Mouse (Mus musculus): ENCODE results near the gene Gpr22. TPM values are rescaled to one million over a fixed set of nuclear protein-coding genes. Genes with fewer than 3 reads are reported as not detected.

The Gpr22 gene
- polyA plus RNA-seq, 1 experiment from 2014 or later, result 1.00 TPM

DNA sequence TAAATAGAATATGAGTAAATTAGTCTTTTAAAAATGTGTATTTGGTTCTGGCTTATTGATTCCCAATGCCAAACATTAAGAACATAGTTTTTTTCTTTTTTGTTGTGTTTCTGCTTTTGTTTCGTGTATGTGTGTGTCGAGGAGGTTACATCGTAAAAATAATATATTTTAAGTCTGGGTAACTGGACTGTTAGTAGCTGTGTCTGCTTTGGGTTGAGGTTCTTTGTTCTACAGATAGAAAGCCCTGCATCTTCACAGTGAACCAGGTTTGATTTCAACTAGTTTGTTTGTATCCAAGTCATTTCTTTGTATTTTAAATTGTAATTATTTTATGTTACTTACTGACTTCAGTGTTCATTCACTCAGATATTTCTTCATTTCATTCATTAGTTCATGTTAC, 323 bp upstream of the Gpr22 start:
- Histone ChIP-seq H3K4me2 (0 out of 2 replicates have a peak overlapping the region, but pooled peaks have one; percentile 42), H3K9me3 (no peaks in the 10 kb centered on the region), H3K4me3 (no peak overlapping the region), H3K27ac (no peak overlapping the region), H3K36me3 (no peaks in the 10 kb centered on the region), H3K9ac (no peak overlapping the region), H3K27me3 (no peaks in the 10 kb centered on the region), H3K4me1 (peaks cover 9% of the 10 kb centered on the region)
- ATAC-seq (ENCODE audit: insufficient number of reproducible peaks, insufficient read depth, low FRiP score, low TSS enrichment, low read depth), result no peak
- 82% methylated on average over 3 of the region's 3 CpGs for WGBS

GRCm38 (mm10) chr12:31712727-31713126, 1.0 kb downstream of the Gpr22 start:
- no peak for ATAC-seq (ENCODE audit: insufficient number of reproducible peaks, insufficient read depth, low FRiP score, low TSS enrichment, low read depth)
- Histone ChIP-seq H3K9ac (no peak overlapping the region), H3K36me3 (no peaks in the 10 kb centered on the region), H3K9me3 (no peaks in the 10 kb centered on the region), H3K4me1 (peaks cover 9% of the 10 kb centered on the region), H3K27me3 (no peaks in the 10 kb centered on the region), H3K4me2 (no peak overlapping the region), H3K27ac (no peak overlapping the region), H3K4me3 (no peak overlapping the region)
- 77% methylated on average over 4 of the region's 4 CpGs for WGBS

- whole genome bisulfite sequencing, result 27% methylated on average over 5 of the region's 5 CpGs
- Histone ChIP-seq H3K4me3 (no peak overlapping the region), H3K9ac (no peak overlapping the region), H3K4me2 (peak overlapping the region; percentile 11; the same call in 1 of the 2 replicates), H3K27me3 (no peaks in the 10 kb centered on the region), H3K27ac (no peak overlapping the region), H3K9me3 (no peaks in the 10 kb centered on the region), H3K36me3 (no peaks in the 10 kb centered on the region), H3K4me1 (peaks cover 9% of the 10 kb centered on the region)
- no peak for ATAC-seq (ENCODE audit: insufficient number of reproducible peaks, insufficient read depth, low FRiP score, low TSS enrichment, low read depth)
Observed at GRCm38 (mm10) chr12:31712233-31712632, 1.5 kb downstream of the Gpr22 start.

DNA sequence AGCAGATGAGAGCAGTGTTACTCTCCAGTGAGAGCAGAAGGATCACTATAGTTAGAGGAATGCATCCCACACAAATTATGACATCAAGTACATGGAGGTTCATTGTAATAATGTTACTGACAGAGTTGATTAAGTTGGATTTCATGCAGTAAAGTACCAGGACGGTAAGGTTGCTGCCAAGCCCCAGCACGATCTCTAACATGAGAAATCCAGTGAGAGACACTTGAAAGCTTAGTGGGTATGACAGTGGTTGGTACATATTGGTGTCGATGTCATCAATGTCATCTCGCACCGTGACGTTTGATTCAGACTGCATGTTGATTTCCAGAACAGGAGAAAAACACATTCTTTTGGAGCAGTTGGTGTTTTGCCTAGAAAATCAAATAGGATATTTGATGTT, 4.1 kb downstream of the Gpr22 start:
- H3K27me3 ChIP-seq, result no peaks in the 10 kb centered on the region
- H3K9ac ChIP-seq, result no peak overlapping the region
- no peaks in the 10 kb centered on the region for H3K36me3 ChIP-seq
- 68% methylated on average over 6 of the region's 6 CpGs for WGBS
- no peak overlapping the region for H3K4me3 ChIP-seq
- no peaks in the 10 kb centered on the region for H3K9me3 ChIP-seq
- ATAC-seq (ENCODE audit: insufficient number of reproducible peaks, insufficient read depth, low FRiP score, low TSS enrichment, low read depth), result no peak
- H3K27ac ChIP-seq, result no peak overlapping the region
- H3K4me1 ChIP-seq, result peaks cover 14% of the 10 kb centered on the region
- no peak overlapping the region for H3K4me2 ChIP-seq

- H3K27ac ChIP-seq, result no peak overlapping the region
- peaks cover 9% of the 10 kb centered on the region; the same call in 1 of the 2 replicates for H3K4me1 ChIP-seq
- H3K4me3 ChIP-seq, result no peak overlapping the region
- H3K27me3 ChIP-seq, result no peaks in the 10 kb centered on the region
- no peak overlapping the region for H3K4me2 ChIP-seq
- no peak for ATAC-seq (ENCODE audit: insufficient number of reproducible peaks, insufficient read depth, low FRiP score, low TSS enrichment, low read depth)
- H3K9ac ChIP-seq, result no peak overlapping the region
- 25% methylated on average over 1 of the region's 1 CpGs for WGBS
- H3K9me3 ChIP-seq, result no peaks in the 10 kb centered on the region
- H3K36me3 ChIP-seq, result no peaks in the 10 kb centered on the region
Observed at GRCm38 (mm10) chr12:31707531-31707930, 6.2 kb downstream of the Gpr22 start.

GRCm38 (mm10) chr12:31706168-31706567, 7.6 kb downstream of the Gpr22 start:
- no peak overlapping the region for H3K4me2 ChIP-seq
- no peaks in the 10 kb centered on the region for H3K36me3 ChIP-seq
- no peak overlapping the region for H3K27ac ChIP-seq
- H3K4me1 ChIP-seq, result 0 out of 2 replicates have a peak, but pooled peaks cover 5% of the 10 kb centered on the region
- no peak for ATAC-seq (ENCODE audit: insufficient number of reproducible peaks, insufficient read depth, low FRiP score, low TSS enrichment, low read depth)
- no peaks in the 10 kb centered on the region for H3K9me3 ChIP-seq
- no peaks in the 10 kb centered on the region for H3K27me3 ChIP-seq
- no peak overlapping the region for H3K4me3 ChIP-seq
- no peak overlapping the region for H3K9ac ChIP-seq
- 32% methylated on average over 2 of the region's 2 CpGs for WGBS

DNA sequence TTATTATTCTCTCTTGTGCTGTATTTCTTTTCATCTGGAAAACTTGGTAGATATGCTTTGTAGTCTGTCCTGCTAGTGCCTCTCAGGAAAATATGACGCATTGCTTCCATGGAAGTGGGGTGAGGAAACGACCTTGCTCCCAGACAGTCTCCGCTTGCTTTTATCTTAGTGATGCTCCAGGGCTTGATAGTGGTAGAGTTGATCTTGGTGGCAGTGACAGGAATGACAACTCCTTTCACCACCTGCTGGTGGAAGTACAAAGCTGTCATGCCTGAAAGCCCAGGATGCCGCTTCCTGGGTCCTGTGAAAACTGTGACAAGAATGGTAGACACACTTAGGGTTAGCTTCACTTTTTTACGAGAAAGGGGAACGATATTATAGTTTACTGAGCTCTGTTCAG, 9.8 kb downstream of the Gpr22 start:
- H3K27ac ChIP-seq, result no peak overlapping the region
- H3K4me3 ChIP-seq, result no peak overlapping the region
- ATAC-seq (ENCODE audit: insufficient number of reproducible peaks, insufficient read depth, low FRiP score, low TSS enrichment, low read depth), result no peak
- 78% methylated on average over 6 of the region's 6 CpGs for WGBS
- no peak overlapping the region for H3K9ac ChIP-seq
- H3K27me3 ChIP-seq, result no peaks in the 10 kb centered on the region
- H3K36me3 ChIP-seq, result no peaks in the 10 kb centered on the region
- no peak overlapping the region for H3K4me2 ChIP-seq
- 0 out of 2 replicates have a peak, but pooled peaks cover 5% of the 10 kb centered on the region for H3K4me1 ChIP-seq
- H3K9me3 ChIP-seq, result no peaks in the 10 kb centered on the region

GRCm38 (mm10) chr12:31701411-31701810, 12.3 kb downstream of the Gpr22 start:
- ATAC-seq (ENCODE audit: insufficient number of reproducible peaks, insufficient read depth, low FRiP score, low TSS enrichment, low read depth), result no peak
- no peak overlapping the region for H3K4me2 ChIP-seq
- H3K9me3 ChIP-seq, result peaks cover 8% of the 10 kb centered on the region; the same call in 1 of the 2 replicates
- H3K27ac ChIP-seq, result no peak overlapping the region
- H3K36me3 ChIP-seq, result peaks cover 14% of the 10 kb centered on the region
- no peaks in the 10 kb centered on the region for H3K27me3 ChIP-seq
- H3K9ac ChIP-seq, result no peak overlapping the region
- 66% methylated on average over 5 of the region's 5 CpGs for WGBS
- H3K4me1 ChIP-seq, result 0 out of 2 replicates have a peak, but pooled peaks cover 5% of the 10 kb centered on the region
- no peak overlapping the region for H3K4me3 ChIP-seq

GRCm38 (mm10) chr12:31700623-31701347, 13.0 kb downstream of the Gpr22 start:
- 32% methylated on average over 5 of the region's 5 CpGs for WGBS
- Histone ChIP-seq H3K9ac (no peak overlapping the region), H3K36me3 (peaks cover 14% of the 10 kb centered on the region), H3K9me3 (peaks cover 8% of the 10 kb centered on the region; the same call in 1 of the 2 replicates), H3K27me3 (no peaks in the 10 kb centered on the region), H3K4me1 (0 out of 2 replicates have a peak, but pooled peaks cover under 1% of the 10 kb centered on the region), H3K27ac (no peak overlapping the region), H3K4me3 (no peak overlapping the region), H3K4me2 (no peak overlapping the region)
- ATAC-seq (ENCODE audit: insufficient number of reproducible peaks, insufficient read depth, low FRiP score, low TSS enrichment, low read depth), result no peak

- Histone ChIP-seq H3K4me2 (no peak overlapping the region), H3K27ac (no peak overlapping the region), H3K27me3 (no peaks in the 10 kb centered on the region), H3K4me1 (no peaks in the 10 kb centered on the region), H3K4me3 (no peak overlapping the region), H3K9me3 (peaks cover 8% of the 10 kb centered on the region; the same call in 1 of the 2 replicates), H3K36me3 (peaks cover 16% of the 10 kb centered on the region), H3K9ac (no peak overlapping the region)
- 85% methylated on average over 1 of the region's 1 CpGs for WGBS
- ATAC-seq (ENCODE audit: insufficient number of reproducible peaks, insufficient read depth, low FRiP score, low TSS enrichment, low read depth), result no peak
Observed at GRCm38 (mm10) chr12:31693278-31693677, 20.5 kb downstream of the Gpr22 start.

GRCm38 (mm10) chr12:31686679-31687078, 27.1 kb downstream of the Gpr22 start:
- Histone ChIP-seq H3K4me2 (no peak overlapping the region), H3K27ac (no peak overlapping the region), H3K4me3 (no peak overlapping the region), H3K9me3 (no peaks in the 10 kb centered on the region), H3K27me3 (no peaks in the 10 kb centered on the region), H3K4me1 (no peaks in the 10 kb centered on the region), H3K9ac (no peak overlapping the region), H3K36me3 (peaks cover 7% of the 10 kb centered on the region; the same call in 1 of the 2 replicates)
- ATAC-seq (ENCODE audit: insufficient number of reproducible peaks, insufficient read depth, low FRiP score, low TSS enrichment, low read depth), result no peak
- WGBS, result 70% methylated on average over 3 of the region's 3 CpGs

DNA sequence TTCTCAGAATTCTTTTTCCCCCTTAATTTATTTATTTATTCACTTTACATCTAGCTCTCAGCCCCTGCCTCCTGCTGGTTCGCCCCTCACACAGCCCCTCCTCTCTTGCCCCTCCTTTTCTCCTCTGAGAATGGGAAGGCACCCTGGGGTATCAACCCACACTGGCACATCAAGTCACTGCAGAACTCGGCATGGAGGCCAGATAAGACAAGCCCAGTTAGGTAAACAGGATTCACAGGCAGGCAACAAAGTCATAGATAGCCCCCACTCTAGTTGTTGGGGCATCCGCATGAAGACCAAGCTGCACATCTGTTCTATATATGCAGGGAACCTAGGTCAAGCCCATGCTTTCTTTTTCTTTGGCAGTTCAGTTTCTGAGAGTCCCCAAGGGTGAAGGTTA, 46.6 kb downstream of the Gpr22 start:
- H3K9ac ChIP-seq, result no peak overlapping the region
- H3K27ac ChIP-seq, result no peak overlapping the region
- ATAC-seq (ENCODE audit: insufficient number of reproducible peaks, insufficient read depth, low FRiP score, low TSS enrichment, low read depth), result no peak
- WGBS, result 65% methylated on average over 3 of the region's 3 CpGs
- H3K9me3 ChIP-seq, result no peaks in the 10 kb centered on the region
- no peak overlapping the region for H3K4me2 ChIP-seq
- no peaks in the 10 kb centered on the region for H3K27me3 ChIP-seq
- H3K4me3 ChIP-seq, result no peak overlapping the region
- H3K36me3 ChIP-seq, result peaks cover 59% of the 10 kb centered on the region
- H3K4me1 ChIP-seq, result no peaks in the 10 kb centered on the region

All from embryonic facial prominence, embryonic 13.5 days (tissue).